Mouse (Mus musculus) ZHBTc4 (cell line): ENCODE measurements at regions not wholly inside any gene's neighbourhood (a gene's known extent, or its start where the extent isn't known, plus 50 kb on each side); places are given as distances from the start of the nearest gene placed in this dataset.

Source experiments
- DNase-seq: peaks from one replicate; pipeline ENCODE4 v3.0.0-alpha.2; 2011; ENCODE audit warnings: low read depth, low spot score

DNA sequence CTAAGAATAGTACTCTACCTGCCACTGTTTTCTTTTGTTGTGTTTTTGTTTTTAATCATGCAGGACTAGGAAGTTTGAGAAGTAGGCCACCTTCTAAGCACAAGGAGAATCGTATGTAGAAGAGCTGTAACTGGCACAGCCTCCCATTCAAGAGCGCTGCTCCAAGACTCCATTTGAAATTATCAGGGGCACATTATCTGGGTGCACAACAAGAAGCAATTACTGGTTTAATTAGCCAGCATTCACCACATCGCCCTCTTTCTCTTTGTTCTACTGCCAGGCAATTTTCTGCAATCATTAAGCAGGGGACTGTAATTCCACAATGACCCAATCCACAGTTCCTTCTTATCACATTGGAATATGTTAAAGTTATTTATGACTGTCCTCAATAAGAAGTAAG lies 1220.8 kb upstream of the Pabpc4l start:
- DNase-seq, result no peak

DNA sequence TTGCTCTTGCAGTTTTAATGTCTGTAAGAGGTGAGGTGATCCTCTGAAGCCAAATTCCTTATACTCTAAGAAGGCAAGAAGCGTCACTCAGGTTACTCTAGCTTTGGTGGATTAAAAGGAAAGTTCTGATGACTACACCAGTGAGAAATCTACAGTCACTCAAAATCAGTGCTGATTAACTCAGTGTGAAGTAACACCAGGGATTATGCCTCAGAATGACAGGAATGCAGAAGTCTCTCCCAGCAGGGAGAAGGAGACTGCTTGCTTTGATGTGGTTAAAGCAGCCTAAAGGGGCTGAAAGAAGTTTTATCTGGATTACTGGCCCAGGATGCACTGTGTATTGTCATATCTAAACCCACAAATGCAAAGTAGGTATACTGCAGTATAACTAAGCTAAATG lies 1214.5 kb upstream of the Pabpc4l start:
- DNase-seq, result peak; percentile 23

DNA sequence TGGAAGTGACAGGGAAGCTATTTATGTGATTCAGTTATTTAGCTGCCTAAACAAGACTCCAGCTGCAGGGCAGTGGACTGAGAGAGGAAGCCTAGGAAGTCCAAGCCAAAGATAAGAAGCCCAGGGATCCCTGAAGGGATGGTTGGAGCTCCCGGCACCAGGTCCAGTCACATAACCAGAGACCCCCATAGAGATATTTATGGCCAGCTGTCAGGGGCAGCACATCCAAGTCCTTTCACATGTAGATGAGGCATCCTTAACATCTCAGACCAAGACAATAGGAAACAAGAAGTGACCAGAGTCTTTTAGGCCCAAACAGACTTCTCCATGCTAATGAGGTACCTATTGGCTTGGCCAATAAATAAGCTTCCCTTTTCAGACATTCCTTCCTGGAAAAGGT lies 1212.5 kb upstream of the Pabpc4l start:
- DNase-seq, result peak; percentile 8
